Mouse (Mus musculus): ENCODE data around the gene Olfr1174-ps. TPM values are rescaled to one million over a fixed set of nuclear protein-coding genes. Genes with fewer than 3 reads are reported as not detected.

The Olfr1174-ps gene
- polyA plus RNA-seq (2017; shearing (Covaris generic)), result not detected

DNA sequence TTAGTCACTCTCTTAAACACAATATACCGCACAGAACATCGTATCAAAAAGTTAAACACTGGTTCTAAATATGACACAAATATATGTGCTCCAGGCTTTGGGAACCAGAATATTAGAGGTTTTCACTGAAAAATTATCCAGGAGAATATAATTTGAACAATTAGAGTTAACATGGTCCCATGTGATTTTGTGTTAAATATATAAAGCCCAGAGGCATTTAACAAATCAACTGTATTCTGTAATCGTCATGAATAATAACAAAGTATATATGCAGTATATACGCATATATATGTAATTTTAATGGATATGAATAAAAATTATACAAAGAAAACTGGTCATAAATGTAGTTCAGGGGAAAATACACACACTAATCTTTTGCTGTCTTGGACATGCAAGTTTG lies at the start of gene Olfr1174-ps:
Gene Olfr1174-ps, minus strand, starts transcription at position 101 of the 400 bp plus-strand sequence.

DNA sequence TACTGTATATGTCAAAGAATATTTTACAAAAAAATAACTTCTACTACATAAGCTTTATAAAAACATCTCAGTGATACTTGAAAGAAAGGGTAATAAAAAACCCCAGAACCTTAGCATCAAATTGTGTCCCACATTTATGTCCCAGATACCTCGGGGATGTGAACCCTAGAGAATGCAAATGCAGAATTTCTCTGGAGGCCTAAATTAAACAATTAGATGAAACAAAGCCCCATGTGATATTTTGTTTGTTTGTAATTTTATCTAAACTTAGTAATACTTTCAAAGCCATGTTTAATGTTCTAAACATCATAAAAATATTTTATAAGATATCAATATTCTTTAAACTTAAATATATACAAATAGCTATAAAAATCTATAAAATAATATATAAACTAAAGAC lies 31.5 kb upstream of the Olfr1174-ps start, which contains the start of gene Olfr1177-ps:
Gene Olfr1177-ps, minus strand, starts transcription at position 101 of the 400 bp plus-strand sequence.

DNA sequence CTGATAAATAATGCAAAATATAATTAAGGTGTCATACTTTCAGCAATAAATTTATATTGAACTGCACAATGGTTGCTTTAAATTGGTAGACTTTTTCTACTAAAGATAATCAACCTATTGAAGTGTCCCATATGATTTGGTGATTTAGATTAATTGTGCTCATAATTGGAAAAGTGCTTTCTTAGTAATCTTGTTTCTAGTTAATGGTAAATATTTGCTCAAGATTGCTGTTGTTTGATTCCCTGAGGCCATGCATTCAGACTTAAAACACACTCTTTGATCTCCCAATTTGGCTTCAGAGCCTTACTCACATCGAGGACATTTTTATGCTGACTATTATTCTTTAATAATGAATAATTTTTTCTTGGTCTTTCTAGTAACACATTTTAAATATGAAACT lies 21.5 kb upstream of the Olfr1174-ps start, which contains the start of gene Olfr1176:
Gene Olfr1176, plus strand, starts transcription at position 301 of the 400 bp plus-strand sequence.

DNA sequence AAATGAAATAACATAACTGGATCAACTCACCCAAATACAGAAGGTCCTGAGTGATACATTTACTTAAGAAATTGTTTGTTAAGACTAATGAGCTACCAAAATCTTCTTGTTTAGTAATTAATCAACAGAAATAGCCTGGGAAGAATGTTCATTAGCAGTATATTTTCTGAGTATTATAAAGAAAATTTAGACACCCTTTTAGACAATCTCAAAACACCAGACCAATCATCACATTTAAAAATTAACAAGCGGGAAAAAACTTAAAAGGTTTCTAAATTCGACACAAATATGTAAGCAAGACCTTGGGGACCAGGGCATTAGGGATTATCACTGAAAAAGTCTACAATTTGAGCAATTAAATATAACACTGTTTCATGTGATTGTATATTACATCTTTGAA lies 12.2 kb upstream of the Olfr1174-ps start, which contains the start of gene Olfr1175-ps:
Gene Olfr1175-ps, minus strand, starts transcription at position 101 of the 400 bp plus-strand sequence.

DNA sequence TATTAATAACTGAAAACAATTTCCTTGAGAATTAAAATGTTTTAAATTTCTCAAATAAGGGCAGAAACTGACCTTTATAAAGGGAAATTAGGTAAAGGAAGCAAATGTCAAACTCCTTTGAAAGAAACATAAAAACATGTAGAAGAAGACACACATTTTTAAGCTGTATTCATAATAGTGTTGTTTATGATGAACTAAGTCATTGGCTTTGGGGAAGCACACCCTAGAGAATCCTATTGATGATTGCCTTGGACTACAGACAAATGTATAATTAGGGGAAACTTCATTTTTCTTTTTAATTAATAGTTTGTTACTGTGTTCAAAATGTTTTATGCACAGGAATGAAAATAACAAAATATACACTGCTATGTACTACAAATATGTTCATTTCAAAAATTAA lies 35.2 kb downstream of the Olfr1174-ps start, which contains the start of gene Olfr1173:
Gene Olfr1173, minus strand, starts transcription at position 101 of the 400 bp plus-strand sequence.

Other genes with a start within 250 kb of the Olfr1174-ps start
- not detected for gene Olfr1163, start 243.3 kb downstream of the Olfr1174-ps start, polyA plus RNA-seq (2017; shearing (Covaris generic))
- not detected for gene Olfr1164, start 221.2 kb downstream of the Olfr1174-ps start, polyA plus RNA-seq (2017; shearing (Covaris generic))
- not detected for gene Olfr1166, start 186.9 kb downstream of the Olfr1174-ps start, polyA plus RNA-seq (2017; shearing (Covaris generic))
- gene Olfr1167, start 159.9 kb downstream of the Olfr1174-ps start, polyA plus RNA-seq (2017; shearing (Covaris generic)), result not detected
- gene Olfr1168, start 133.3 kb downstream of the Olfr1174-ps start, polyA plus RNA-seq (2017; shearing (Covaris generic)), result not detected
- not detected for gene Olfr1170, start 86.8 kb downstream of the Olfr1174-ps start, polyA plus RNA-seq (2017; shearing (Covaris generic))
- gene Olfr1173, start 35.3 kb downstream of the Olfr1174-ps start, polyA plus RNA-seq (2017; shearing (Covaris generic)), result not detected
- gene Olfr1175-ps, start 12.1 kb upstream of the Olfr1174-ps start, polyA plus RNA-seq (2017; shearing (Covaris generic)), result not detected
- gene Olfr1176, start 21.6 kb upstream of the Olfr1174-ps start, polyA plus RNA-seq (2017; shearing (Covaris generic)), result not detected
- not detected for gene Olfr1177-ps, start 31.4 kb upstream of the Olfr1174-ps start, polyA plus RNA-seq (2017; shearing (Covaris generic))
- gene Olfr1178, start 71.9 kb upstream of the Olfr1174-ps start, polyA plus RNA-seq (2017; shearing (Covaris generic)), result not detected
- not detected for gene Olfr1179, start 91.3 kb upstream of the Olfr1174-ps start, polyA plus RNA-seq (2017; shearing (Covaris generic))
- not detected for gene Olfr1180, start 104.0 kb upstream of the Olfr1174-ps start, polyA plus RNA-seq (2017; shearing (Covaris generic))
- gene Olfr1181, start 111.0 kb upstream of the Olfr1174-ps start, polyA plus RNA-seq (2017; shearing (Covaris generic)), result not detected
- gene Gm13757, start 134.0 kb upstream of the Olfr1174-ps start, polyA plus RNA-seq (2017; shearing (Covaris generic)), result not detected
- gene Olfr1183, start 139.7 kb upstream of the Olfr1174-ps start, polyA plus RNA-seq (2017; shearing (Covaris generic)), result 0.04 TPM
- gene Olfr1184, start 168.5 kb upstream of the Olfr1174-ps start, polyA plus RNA-seq (2017; shearing (Covaris generic)), result not detected
- gene Olfr1185-ps1, start 178.2 kb upstream of the Olfr1174-ps start, polyA plus RNA-seq (2017; shearing (Covaris generic)), result not detected
- gene Olfr1186, start 203.4 kb upstream of the Olfr1174-ps start, polyA plus RNA-seq (2017; shearing (Covaris generic)), result not detected
- gene Olfr1188, start 241.8 kb upstream of the Olfr1174-ps start, polyA plus RNA-seq (2017; shearing (Covaris generic)), result not detected

Measured in CD4-positive, CD25-positive, alpha-beta regulatory T cell, adult 9 weeks (primary cell).